Mouse (Mus musculus) myocyte (in vitro differentiated cells): ENCODE results near the gene Cst6. TPM values are rescaled to one million over a fixed set of nuclear protein-coding genes. Genes with fewer than 3 reads are reported as not detected.

ENCODE experiments used
- H3K27me3 ChIP-seq: one replicate; pipeline ENCODE4 v1.6.1; 2011; ENCODE audit not compliant: control insufficient read depth, insufficient read depth, insufficient read length
- H3K36me3 ChIP-seq: one replicate; pipeline ENCODE4 v1.6.1; 2011; ENCODE audit not compliant: control insufficient read depth, insufficient read depth
- H3K4me2 ChIP-seq: one replicate; pipeline ENCODE4 v1.6.1; 2011; ENCODE audit warnings: low read depth, control low read depth
- H3K4me3 ChIP-seq: one replicate; pipeline ENCODE4 v1.5.1; 2011; ENCODE audit warnings: mild to moderate bottlenecking, control low read depth, moderate library complexity
- H3K79me2 ChIP-seq: one replicate; pipeline ENCODE4 v1.6.1; 2011; ENCODE audit not compliant: control insufficient read depth, insufficient read depth
- H3ac ChIP-seq: one replicate; pipeline ENCODE4 v1.6.1; 2011; ENCODE audit not compliant: control insufficient read depth, insufficient read length
- CEBPB ChIP-seq: IDR thresholded peaks from 2 replicates; pipeline ENCODE4 v1.6.1; 2011; ENCODE audit warnings: mild to moderate bottlenecking, moderate library complexity; ENCODE audit not compliant: poor library complexity, insufficient read depth, severe bottlenecking
- E2F4 ChIP-seq: IDR thresholded peaks from one replicate; pipeline ENCODE4 v1.6.1; 2011; ENCODE audit warnings: mild to moderate bottlenecking, control low read depth, moderate library complexity; ENCODE audit not compliant: insufficient read depth
- MAX ChIP-seq: IDR thresholded peaks from one replicate; pipeline ENCODE4 v1.6.1; 2011; ENCODE audit warnings: low read depth, mild to moderate bottlenecking, control low read depth
- MYOD1 ChIP-seq, 3 experiments: IDR thresholded peaks; one replicate each; pipeline ENCODE4 v1.6.1; 2011; ENCODE audit warnings: control low read depth in 2 of 3, low read depth in 2 of 3, mild to moderate bottlenecking in 2 of 3, moderate library complexity in 1 of 3; ENCODE audit not compliant: insufficient read length in 2 of 3, control insufficient read depth in 1 of 3
- MYOG ChIP-seq, 3 experiments: IDR thresholded peaks; one replicate each; pipeline ENCODE4 v1.6.1; 2011; ENCODE audit warnings: control low read depth in 2 of 3, low read depth in 2 of 3, mild to moderate bottlenecking in 2 of 3; ENCODE audit not compliant: insufficient read length in 2 of 3, control insufficient read depth in 1 of 3, insufficient read depth in 1 of 3
- POLR2A ChIP-seq: IDR thresholded peaks from one replicate; pipeline ENCODE4 v1.6.1; 2011; ENCODE audit warnings: low read depth, mild to moderate bottlenecking, control low read depth, moderate library complexity; ENCODE audit not compliant: insufficient read length
- POLR2AphosphoS2 ChIP-seq: IDR thresholded peaks from one replicate; pipeline ENCODE4 v1.6.1; 2011; ENCODE audit warnings: low read depth, control low read depth; ENCODE audit not compliant: insufficient read length
- REST ChIP-seq: IDR thresholded peaks from one replicate; pipeline ENCODE4 v1.6.1; 2011; ENCODE audit warnings: mild to moderate bottlenecking, control low read depth, moderate library complexity; ENCODE audit not compliant: insufficient read depth, insufficient read length
- SRF ChIP-seq: IDR thresholded peaks from one replicate; pipeline ENCODE4 v1.6.1; 2011; ENCODE audit warnings: low read depth; ENCODE audit not compliant: control insufficient read depth, insufficient read length
- TCF12 ChIP-seq: IDR thresholded peaks from one replicate; pipeline ENCODE4 v1.6.1; 2011; ENCODE audit warnings: mild to moderate bottlenecking, control low read depth; ENCODE audit not compliant: poor library complexity, insufficient read depth, severe bottlenecking
- TCF3 ChIP-seq: IDR thresholded peaks from one replicate; pipeline ENCODE4 v1.6.1; 2011; ENCODE audit warnings: low read depth, control low read depth; ENCODE audit not compliant: insufficient read length
- USF1 ChIP-seq: IDR thresholded peaks from one replicate; pipeline ENCODE4 v1.6.1; 2011; ENCODE audit warnings: low read depth, mild to moderate bottlenecking, control low read depth, moderate library complexity
- polyA plus RNA-seq: library from polyadenylated mRNA; unstranded; fragments of >200 nt; fragmentation: generic; extraction: Trizol; gene quantifications from one replicate; pipeline ENCODE4 v1.2.1, GENCODE M21; 2012; ENCODE audit warnings: missing spikeins

Gene Cst6
- polyA plus RNA-seq, 1 experiment, result 28.0 TPM

DNA sequence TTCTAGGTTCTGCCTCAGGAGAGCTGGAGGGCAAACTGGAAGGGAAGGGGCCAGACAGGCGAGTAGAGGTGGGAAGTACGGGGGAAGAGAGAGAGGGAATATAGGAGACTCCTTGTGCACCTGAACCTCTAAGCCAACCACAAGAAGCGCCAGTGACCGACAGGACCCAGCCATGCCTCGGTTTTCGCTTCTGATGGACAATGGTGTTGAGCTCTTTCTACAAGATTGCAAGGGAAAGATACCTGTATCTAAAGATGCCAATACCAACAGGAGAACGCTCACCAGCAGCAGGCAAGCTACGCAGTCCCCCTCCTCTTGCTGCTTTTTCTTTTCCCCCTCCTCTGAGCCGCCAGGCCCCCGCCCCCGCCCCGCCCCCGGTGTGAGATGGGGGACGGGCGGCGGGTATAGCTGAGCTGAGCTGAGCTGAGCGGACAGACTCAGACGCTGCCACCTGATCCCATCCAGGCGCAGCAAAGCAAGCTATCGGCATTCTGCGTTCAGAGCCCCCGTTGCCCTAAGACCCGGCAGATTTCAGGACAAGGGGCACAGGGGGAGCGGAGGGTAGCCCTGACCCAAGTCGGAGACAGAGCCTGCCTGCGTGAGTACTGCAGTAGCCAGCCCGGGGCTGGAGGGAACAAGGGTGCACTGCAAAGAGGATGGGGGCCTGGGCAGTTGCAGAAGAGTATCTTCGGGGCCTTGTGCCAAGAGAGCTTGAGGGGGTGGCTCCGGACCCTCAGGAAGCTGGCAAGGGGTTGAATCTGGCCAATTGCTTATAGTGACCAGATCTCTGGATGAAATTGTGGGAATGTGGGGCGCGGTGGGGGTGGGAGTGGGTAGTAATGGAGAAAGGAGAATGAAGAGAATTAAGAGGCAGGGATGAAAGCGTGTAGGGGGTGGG, 51.2 kb downstream of the Cst6 start, which contains the start of gene Gal3st3:
TSS of gene Gal3st3 (plus strand) at position 429 of the 898 bp plus-strand sequence.
- TF ChIP-seq SRF (no peak), CEBPB (no peak), USF1 (no peak), POLR2AphosphoS2 (no peak), TCF12 (no peak), POLR2A (no peak), TCF3 (no peak), MAX (no peak), REST (no peak), MYOD1 (IDR thresholded peaks at IDR 0.05; ENCODE audit: control insufficient read depth in 1 of 3, insufficient read length in 2 of 3, low read depth in 2 of 3) (no peak), E2F4 (no peak), MYOG (IDR thresholded peaks at IDR 0.05; ENCODE audit: control insufficient read depth in 1 of 3, insufficient read depth in 1 of 3, insufficient read length in 2 of 3, low read depth in 2 of 3) (no peak)
- no peak within 1 kb of the TSS for H3K4me3 ChIP-seq
- H3K79me2 ChIP-seq, result peaks cover 19% of the 10 kb centered on the region
- peaks cover 9% of the 10 kb centered on the region for H3K36me3 ChIP-seq
- H3ac ChIP-seq, result no peak within 1 kb of the TSS
- H3K4me2 ChIP-seq, result no peak within 1 kb of the TSS
- no peaks in the 10 kb centered on the region for H3K27me3 ChIP-seq

GRCm38 (mm10) chr19:5296630-5297029, 52.7 kb downstream of the Cst6 start:
- Histone ChIP-seq H3K79me2 (peaks cover 23% of the 10 kb centered on the region), H3K36me3 (peaks cover 24% of the 10 kb centered on the region), H3K4me3 (peak overlapping the region; percentile 84), H3ac (no peak overlapping the region), H3K27me3 (no peaks in the 10 kb centered on the region), H3K4me2 (peak overlapping the region; percentile 86)
- no peak for TF ChIP-seq TCF12
- TF ChIP-seq USF1, result no peak
- no peak for TF ChIP-seq REST
- TF ChIP-seq SRF, result no peak
- no peak for TF ChIP-seq POLR2A
- no peak for TF ChIP-seq CEBPB
- TF ChIP-seq E2F4, result no peak
- TF ChIP-seq MYOD1 (IDR thresholded peaks at IDR 0.05; ENCODE audit: control insufficient read depth in 1 of 3, insufficient read length in 2 of 3, low read depth in 2 of 3), result peak in 1 of 3 experiments; percentile 12

GRCm38 (mm10) chr19:5295736-5296075, 53.7 kb downstream of the Cst6 start:
- no peaks in the 10 kb centered on the region for H3K27me3 ChIP-seq
- peaks cover 23% of the 10 kb centered on the region for H3K79me2 ChIP-seq
- H3K4me3 ChIP-seq, result peak overlapping the region; percentile 84
- H3K36me3 ChIP-seq, result peaks cover 33% of the 10 kb centered on the region
- TF ChIP-seq POLR2A (no peak), TCF3 (no peak), TCF12 (no peak), CEBPB (no peak), E2F4 (no peak), USF1 (no peak), MYOG (IDR thresholded peaks at IDR 0.05; ENCODE audit: control insufficient read depth in 1 of 3, insufficient read depth in 1 of 3, insufficient read length in 2 of 3, low read depth in 2 of 3) (no peak), MYOD1 (IDR thresholded peaks at IDR 0.05; ENCODE audit: control insufficient read depth in 1 of 3, insufficient read length in 2 of 3, low read depth in 2 of 3) (no peak), MAX (no peak), POLR2AphosphoS2 (no peak), SRF (no peak), REST (no peak)
- H3K4me2 ChIP-seq, result peak overlapping the region; percentile 86
- peak overlapping the region; percentile 30 for H3ac ChIP-seq

GRCm38 (mm10) chr19:5294972-5295735, 54.2 kb downstream of the Cst6 start, which contains the start of gene Sf3b2:
Sf3b2 (minus strand) TSS chr19:5295455.
- peak within 1 kb of the TSS; percentile 30 for H3ac ChIP-seq
- H3K4me3 ChIP-seq, result peak within 1 kb of the TSS; percentile 84
- no peaks in the 10 kb centered on the region for H3K27me3 ChIP-seq
- peaks cover 23% of the 10 kb centered on the region for H3K79me2 ChIP-seq
- peak within 1 kb of the TSS; percentile 92 for H3K4me2 ChIP-seq
- TF ChIP-seq POLR2AphosphoS2 (peak; percentile 59), TCF3 (no peak), CEBPB (peak; percentile 98), POLR2A (peak; percentile 48), MYOD1 (IDR thresholded peaks at IDR 0.05; ENCODE audit: control insufficient read depth in 1 of 3, insufficient read length in 2 of 3, low read depth in 2 of 3) (no peak), SRF (peak; percentile 99), USF1 (no peak), E2F4 (peak; percentile 5)
- H3K36me3 ChIP-seq, result peaks cover 39% of the 10 kb centered on the region

Other genes starting within 250 kb of the Cst6 start
- 203 TPM for gene Rab1b, start 242.5 kb downstream of the Cst6 start, polyA plus RNA-seq
- 56.7 TPM for gene Klc2, start 231.0 kb downstream of the Cst6 start, polyA plus RNA-seq
- 6.5 TPM for gene Pacs1, start 76.5 kb downstream of the Cst6 start, polyA plus RNA-seq
- gene Sf3b2, start 54.1 kb downstream of the Cst6 start, polyA plus RNA-seq, result 109 TPM
- gene Gal3st3, start 51.2 kb downstream of the Cst6 start, polyA plus RNA-seq, result 0.05 TPM
- gene Catsper1, start 13.8 kb downstream of the Cst6 start, polyA plus RNA-seq, result not detected
- 52.9 TPM for gene Eif1ad, start 17.2 kb upstream of the Cst6 start, polyA plus RNA-seq
- 337 TPM for gene Banf1, start 17.6 kb upstream of the Cst6 start, polyA plus RNA-seq
- gene Sart1, start 39.1 kb upstream of the Cst6 start, polyA plus RNA-seq, result 55.6 TPM
- gene Tsga10ip, start 53.0 kb upstream of the Cst6 start, polyA plus RNA-seq, result 0.37 TPM
- gene Drap1, start 75.4 kb upstream of the Cst6 start, polyA plus RNA-seq, result 481 TPM
- 69.9 TPM for gene AI837181, start 75.6 kb upstream of the Cst6 start, polyA plus RNA-seq
- gene Fosl1, start 98.0 kb upstream of the Cst6 start, polyA plus RNA-seq, result 15.4 TPM
- 10.7 TPM for gene Ccdc85b, start 108.3 kb upstream of the Cst6 start, polyA plus RNA-seq
- gene Fibp, start 111.0 kb upstream of the Cst6 start, polyA plus RNA-seq, result 122 TPM
- gene Ctsw, start 118.9 kb upstream of the Cst6 start, polyA plus RNA-seq, result 7.2 TPM
- gene Efemp2, start 124.4 kb upstream of the Cst6 start, polyA plus RNA-seq, result 81.3 TPM
- gene Mus81, start 138.8 kb upstream of the Cst6 start, polyA plus RNA-seq, result 66.4 TPM
- gene Cfl1, start 140.9 kb upstream of the Cst6 start, polyA plus RNA-seq, result 948 TPM
- 0.17 TPM for gene 1700020D05Rik, start 154.2 kb upstream of the Cst6 start, polyA plus RNA-seq
- 7.8 TPM for gene Snx32, start 161.0 kb upstream of the Cst6 start, polyA plus RNA-seq
- not detected for gene Ovol1, start 211.1 kb upstream of the Cst6 start, polyA plus RNA-seq
- 3.2 TPM for gene Ap5b1, start 218.5 kb upstream of the Cst6 start, polyA plus RNA-seq